Mouse (Mus musculus): ENCODE measurements around the gene Wnt11.

- TF ChIP-seq CTCF (IDR thresholded peaks at IDR 0.05; ENCODE audit: low read depth) (no peak), EP300 (optimal IDR thresholded peaks at IDR 0.05) (no peak)
These were observed 64.9 kb downstream of the Wnt11 start for GRCm38 (mm10) chr7:98899815-98900214.

Measured in stomach, postnatal 0 days (tissue).